Mouse (Mus musculus): Measurements from ENCODE around the gene Endou.

DNA sequence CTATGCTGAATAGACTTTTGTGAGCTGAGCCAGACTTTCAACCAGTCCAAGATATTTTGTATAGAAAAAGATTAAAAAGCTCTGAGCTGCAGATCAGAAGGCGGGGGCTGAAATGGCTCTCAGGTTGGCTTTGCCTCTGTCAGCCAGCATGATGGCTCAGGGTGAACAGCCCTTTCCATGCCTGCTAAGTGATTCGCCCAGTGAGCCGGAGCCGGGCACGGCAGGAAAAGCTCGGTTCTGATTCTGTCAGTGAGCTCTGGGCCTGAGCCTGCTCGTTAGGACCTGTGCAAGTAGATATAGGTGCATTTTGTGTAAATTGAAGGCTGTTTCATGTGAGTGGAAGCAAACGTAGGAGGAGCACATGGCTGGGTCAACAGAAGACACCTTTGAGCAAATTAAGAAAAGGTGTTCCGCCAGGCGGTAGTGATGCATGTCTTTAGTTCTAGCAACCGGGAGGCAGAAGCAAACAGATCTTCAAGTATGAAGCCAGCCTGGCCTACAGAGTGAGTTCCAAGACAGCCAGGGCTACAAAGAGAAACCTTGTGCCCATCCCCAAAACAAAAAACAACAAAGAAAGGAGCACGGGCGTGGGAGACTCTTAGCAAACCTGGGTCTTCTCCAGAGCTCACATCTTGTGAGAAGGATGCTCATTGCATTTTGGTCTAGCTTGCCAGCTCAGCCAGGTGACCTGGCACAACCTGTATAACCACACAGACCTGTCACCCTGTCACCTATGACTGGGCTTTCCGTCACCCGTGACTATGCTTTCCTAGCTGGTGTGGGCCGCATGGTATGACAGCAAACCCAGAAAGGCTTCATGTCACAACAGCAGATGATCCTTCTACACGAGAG, 6.6 kb downstream of the Endou start:
- TF ChIP-seq POLR2A (IDR thresholded peaks at IDR 0.05; ENCODE audit: extremely low read depth, insufficient read depth, low read length), result no peak
- no peak for TF ChIP-seq CTCF (IDR thresholded peaks at IDR 0.05; ENCODE audit: extremely low read depth, insufficient read depth, low read length)
